Mouse (Mus musculus): Measurements from ENCODE around the gene Urgcp. TPM values are rescaled to one million over a fixed set of nuclear protein-coding genes. Genes with fewer than 3 reads are reported as not detected.

The Urgcp gene
- polyA plus RNA-seq, 2 experiments, result 17.1 to 21.7 TPM

- no peak overlapping the region for H3K9ac ChIP-seq (ENCODE audit: low read depth, low read length, severe bottlenecking)
- peaks cover 4% of the 10 kb centered on the region; the same call in 1 of the 2 replicates for H3K4me1 ChIP-seq (ENCODE audit: control insufficient read depth, insufficient read depth, low read length)
- no peaks in the 10 kb centered on the region for H3K27me3 ChIP-seq (ENCODE audit: control insufficient read depth, insufficient read depth, low read length)
- DNase-seq (ENCODE audit: low spot score) (no peak), ATAC-seq (ENCODE audit: low FRiP score, low read depth) (no peak)
- H3K9me3 ChIP-seq (ENCODE audit: control insufficient read depth, low read length), result no peaks in the 10 kb centered on the region
- TF ChIP-seq POLR2A (IDR thresholded peaks at IDR 0.05; ENCODE audit: borderline replicate concordance, extremely low read depth, insufficient read depth, insufficient read length), result no peak
- no peak overlapping the region for H3K4me3 ChIP-seq (replicated peaks; ENCODE audit: low read length)
- H3K36me3 ChIP-seq (ENCODE audit: control insufficient read depth, insufficient read depth, low read length), result peaks cover 5% of the 10 kb centered on the region
- H3K4me2 ChIP-seq (replicated peaks; ENCODE audit: low read depth, low read length, severe bottlenecking), result no peak overlapping the region
- H3K27ac ChIP-seq (replicated peaks; ENCODE audit: low read depth, low read length), result no peak overlapping the region
- 91% methylated on average over 9 of the region's 9 CpGs for WGBS
These were observed 32.6 kb downstream of the Urgcp start for GRCm38 (mm10) chr11:5729582-5729981.

GRCm38 (mm10) chr11:5718611-5719354, 43.4 kb downstream of the Urgcp start:
- no peak for TF ChIP-seq POLR2A (IDR thresholded peaks at IDR 0.05; ENCODE audit: borderline replicate concordance, extremely low read depth, insufficient read depth, insufficient read length)
- Histone ChIP-seq H3K27ac (replicated peaks; ENCODE audit: low read depth, low read length) (no peak overlapping the region), H3K27me3 (ENCODE audit: control insufficient read depth, insufficient read depth, low read length) (no peaks in the 10 kb centered on the region), H3K9ac (ENCODE audit: low read depth, low read length, severe bottlenecking) (no peak overlapping the region), H3K9me3 (ENCODE audit: control insufficient read depth, low read length) (no peaks in the 10 kb centered on the region), H3K4me3 (replicated peaks; ENCODE audit: low read length) (no peak overlapping the region), H3K36me3 (ENCODE audit: control insufficient read depth, insufficient read depth, low read length) (peaks cover 65% of the 10 kb centered on the region), H3K4me2 (replicated peaks; ENCODE audit: low read depth, low read length, severe bottlenecking) (no peak overlapping the region), H3K4me1 (ENCODE audit: control insufficient read depth, insufficient read depth, low read length) (no peaks in the 10 kb centered on the region)
- DNase-seq (ENCODE audit: low spot score) (no peak), ATAC-seq (ENCODE audit: low FRiP score, low read depth) (no peak)
- 90% methylated on average over 12 of the region's 12 CpGs for WGBS

- no peak for TF ChIP-seq POLR2A (IDR thresholded peaks at IDR 0.05; ENCODE audit: borderline replicate concordance, extremely low read depth, insufficient read depth, insufficient read length)
- H3K27ac ChIP-seq (replicated peaks; ENCODE audit: low read depth, low read length), result no peak overlapping the region
- 93% methylated on average over 34 of the region's 34 CpGs for WGBS
- H3K9me3 ChIP-seq (ENCODE audit: control insufficient read depth, low read length), result no peaks in the 10 kb centered on the region
- peaks cover 56% of the 10 kb centered on the region for H3K36me3 ChIP-seq (ENCODE audit: control insufficient read depth, insufficient read depth, low read length)
- no peak overlapping the region for H3K4me3 ChIP-seq (replicated peaks; ENCODE audit: low read length)
- ATAC-seq (ENCODE audit: low FRiP score, low read depth) (no peak), DNase-seq (ENCODE audit: low spot score) (no peak)
- no peaks in the 10 kb centered on the region for H3K27me3 ChIP-seq (ENCODE audit: control insufficient read depth, insufficient read depth, low read length)
- H3K4me2 ChIP-seq (replicated peaks; ENCODE audit: low read depth, low read length, severe bottlenecking), result no peak overlapping the region
- H3K9ac ChIP-seq (ENCODE audit: low read depth, low read length, severe bottlenecking), result no peak overlapping the region
- no peaks in the 10 kb centered on the region for H3K4me1 ChIP-seq (ENCODE audit: control insufficient read depth, insufficient read depth, low read length)
These were observed 45.1 kb downstream of the Urgcp start for GRCm38 (mm10) chr11:5716938-5717705.

GRCm38 (mm10) chr11:5716246-5716645, 45.9 kb downstream of the Urgcp start:
- ATAC-seq (ENCODE audit: low FRiP score, low read depth) (no peak), DNase-seq (ENCODE audit: low spot score) (no peak)
- H3K36me3 ChIP-seq (ENCODE audit: control insufficient read depth, insufficient read depth, low read length), result peaks cover 49% of the 10 kb centered on the region
- H3K4me2 ChIP-seq (replicated peaks; ENCODE audit: low read depth, low read length, severe bottlenecking), result no peak overlapping the region
- no peaks in the 10 kb centered on the region for H3K27me3 ChIP-seq (ENCODE audit: control insufficient read depth, insufficient read depth, low read length)
- no peak overlapping the region for H3K9ac ChIP-seq (ENCODE audit: low read depth, low read length, severe bottlenecking)
- H3K9me3 ChIP-seq (ENCODE audit: control insufficient read depth, low read length), result no peaks in the 10 kb centered on the region
- H3K4me3 ChIP-seq (replicated peaks; ENCODE audit: low read length), result no peak overlapping the region
- no peak for TF ChIP-seq POLR2A (IDR thresholded peaks at IDR 0.05; ENCODE audit: borderline replicate concordance, extremely low read depth, insufficient read depth, insufficient read length)
- no peaks in the 10 kb centered on the region for H3K4me1 ChIP-seq (ENCODE audit: control insufficient read depth, insufficient read depth, low read length)
- H3K27ac ChIP-seq (replicated peaks; ENCODE audit: low read depth, low read length), result no peak overlapping the region
- WGBS, result 89% methylated on average over 9 of the region's 11 CpGs

- 79% methylated on average over 12 of the region's 14 CpGs for WGBS
- TF ChIP-seq POLR2A (IDR thresholded peaks at IDR 0.05; ENCODE audit: borderline replicate concordance, extremely low read depth, insufficient read depth, insufficient read length), result no peak
These were observed 46.5 kb downstream of the Urgcp start, which contains the start of gene Mrps24 for GRCm38 (mm10) chr11:5715630-5716105. Gene Mrps24 (minus strand): TSS chr11:5715680.

More at GRCm38 (mm10) chr11:5715630-5716105, 46.5 kb downstream of the Urgcp start, which contains the start of gene Mrps24:
- H3K4me2 ChIP-seq (replicated peaks; ENCODE audit: low read depth, low read length, severe bottlenecking), result no peak within 1 kb of the TSS
- peaks cover 44% of the 10 kb centered on the region for H3K36me3 ChIP-seq (ENCODE audit: control insufficient read depth, insufficient read depth, low read length)
- ATAC-seq (ENCODE audit: low FRiP score, low read depth) (no peak), DNase-seq (ENCODE audit: low spot score) (no peak)
- no peaks in the 10 kb centered on the region for H3K9me3 ChIP-seq (ENCODE audit: control insufficient read depth, low read length)
- no peak within 1 kb of the TSS for H3K4me3 ChIP-seq (replicated peaks; ENCODE audit: low read length)
- H3K27me3 ChIP-seq (ENCODE audit: control insufficient read depth, insufficient read depth, low read length), result no peaks in the 10 kb centered on the region
- no peak within 1 kb of the TSS for H3K27ac ChIP-seq (replicated peaks; ENCODE audit: low read depth, low read length)
- H3K4me1 ChIP-seq (ENCODE audit: control insufficient read depth, insufficient read depth, low read length), result no peaks in the 10 kb centered on the region
- no peak within 1 kb of the TSS for H3K9ac ChIP-seq (ENCODE audit: low read depth, low read length, severe bottlenecking)
